Mouse (Mus musculus) granulocyte monocyte progenitor cell, adult 5-6 weeks (primary cell): Measurements from ENCODE around the gene Cd320. TPM values are rescaled to one million over a fixed set of nuclear protein-coding genes. Genes with fewer than 3 reads are reported as not detected.
"Not testable (repeated sequence)": the region's sequence is repeated elsewhere in the genome, so short reads cannot be mapped to it uniquely, and the experiment has no call there.

Experiments
- ATAC-seq: replicated peaks from 2 replicates; pipeline ENCODE4 v1.8.0; 2016; ENCODE audit warnings: mild to moderate bottlenecking, moderate TSS enrichment, inconsistent platforms; ENCODE audit not compliant: poor library complexity, severe bottlenecking
- total RNA-seq, 2 experiments: library from RNA; stranded (forward) in 1 of 2; stranded (reverse) in 1 of 2; fragments of 200-712, 200-1000 nt in 1 of 2; fragments of >200 nt in 1 of 2; fragmentation: Nextera tagmentation in 1 of 2; gene quantifications; 2 replicates each; pipeline ENCODE4 v1.2.3; 2014 to 2017

Gene Cd320
- total RNA-seq, 2 experiments from 2014 or later: 21.9 to 31.3 TPM

- ATAC-seq: not testable (repeated sequence)
Measured at GRCm38 (mm10) chr17:33891892-33892291, 49.0 kb downstream of the Cd320 start.

DNA sequence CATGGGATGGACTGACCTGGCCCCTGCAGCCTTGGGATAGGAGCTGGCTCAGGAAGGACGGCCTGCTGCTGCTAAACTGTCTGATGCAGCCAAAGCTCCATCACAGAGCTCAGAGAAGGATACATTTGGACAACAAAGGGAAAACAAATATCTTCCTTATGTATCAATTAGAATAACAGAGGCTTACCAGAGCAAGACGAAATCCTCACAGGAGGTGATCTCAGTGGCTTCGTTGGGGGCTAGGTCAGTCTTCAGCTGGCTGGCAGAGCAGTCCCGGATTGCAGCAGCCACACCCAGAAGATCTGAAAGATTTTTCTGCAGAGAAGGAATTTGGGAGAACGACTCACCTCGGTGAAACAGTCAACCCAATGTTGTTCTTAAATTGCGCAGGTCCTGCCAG lies 49.5 kb downstream of the Cd320 start:
- ATAC-seq: no peak

GRCm38 (mm10) chr17:33893011-33893410 lies 50.1 kb downstream of the Cd320 start:
- not testable (repeated sequence) for ATAC-seq

- peak; percentile 61 for ATAC-seq
Measured at GRCm38 (mm10) chr17:33897114-33897794, 54.4 kb downstream of the Cd320 start.

DNA sequence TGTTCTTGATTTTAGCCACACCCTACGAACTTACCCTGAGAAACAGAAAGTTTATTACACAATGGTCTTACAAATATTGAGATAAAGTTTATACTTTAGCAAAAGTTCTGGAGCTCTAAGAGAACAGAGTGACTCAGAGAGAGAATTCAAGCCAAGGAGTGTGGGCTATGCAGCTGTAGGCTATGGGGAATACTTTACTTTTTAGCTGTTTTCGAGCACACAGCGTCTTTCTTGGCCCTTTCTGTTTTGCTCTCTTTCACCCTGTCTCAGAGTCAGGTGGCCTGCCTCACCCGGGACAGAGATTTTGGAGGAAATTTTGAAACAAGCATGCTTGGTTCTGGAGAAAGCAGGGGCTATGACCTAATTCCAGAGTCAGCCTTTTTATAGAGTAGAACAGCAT lies 55.3 kb downstream of the Cd320 start:
- ATAC-seq: not testable (repeated sequence)

Other genes with a start within 250 kb of the Cd320 start
- gene Zfp414, start 214.0 kb upstream of the Cd320 start, total RNA-seq (2014; fragmentation: Nextera tagmentation): 73.2 and 79.9 TPM in 2 replicates
- 23.1 and 28.2 TPM in 2 replicates for gene Zfp414, start 214.0 kb upstream of the Cd320 start, total RNA-seq (2017)
- 33.9 TPM in 2 replicates for gene Pram1, start 205.0 kb upstream of the Cd320 start, total RNA-seq (2014; fragmentation: Nextera tagmentation)
- 5.6 and 8.1 TPM in 2 replicates for gene Pram1, start 205.0 kb upstream of the Cd320 start, total RNA-seq (2017)
- gene Hnrnpm, start 156.2 kb upstream of the Cd320 start, total RNA-seq (2014; fragmentation: Nextera tagmentation): 501 and 545 TPM in 2 replicates
- 269 and 307 TPM in 2 replicates for gene Hnrnpm, start 156.2 kb upstream of the Cd320 start, total RNA-seq (2017)
- 29.5 and 41.2 TPM in 2 replicates for gene March2, start 124.4 kb upstream of the Cd320 start, total RNA-seq (2014; fragmentation: Nextera tagmentation)
- 20.0 and 22.4 TPM in 2 replicates for gene March2, start 124.4 kb upstream of the Cd320 start, total RNA-seq (2017)
- 66.7 and 83.4 TPM in 2 replicates for gene Rab11b, start 82.6 kb upstream of the Cd320 start, total RNA-seq (2014; fragmentation: Nextera tagmentation)
- 37.9 and 46.4 TPM in 2 replicates for gene Rab11b, start 82.6 kb upstream of the Cd320 start, total RNA-seq (2017)
- 13.2 and 22.6 TPM in 2 replicates for gene Angptl4, start 61.3 kb upstream of the Cd320 start, total RNA-seq (2014; fragmentation: Nextera tagmentation)
- 10.3 and 11.1 TPM in 2 replicates for gene Angptl4, start 61.3 kb upstream of the Cd320 start, total RNA-seq (2017)
- 17.5 and 21.0 TPM in 2 replicates for gene Kank3, start 32.6 kb upstream of the Cd320 start, total RNA-seq (2014; fragmentation: Nextera tagmentation)
- gene Kank3, start 32.6 kb upstream of the Cd320 start, total RNA-seq (2017): 5.3 and 5.5 TPM in 2 replicates
- 3,502 and 3,517 TPM in 2 replicates for gene Rps28, start 18.5 kb upstream of the Cd320 start, total RNA-seq (2014; fragmentation: Nextera tagmentation)
- gene Rps28, start 18.5 kb upstream of the Cd320 start, total RNA-seq (2017): 2,416 and 2,576 TPM in 2 replicates
- gene Ndufa7, start 18.5 kb upstream of the Cd320 start, total RNA-seq (2014; fragmentation: Nextera tagmentation): 282 and 300 TPM in 2 replicates
- 133 and 200 TPM in 2 replicates for gene Ndufa7, start 18.5 kb upstream of the Cd320 start, total RNA-seq (2017)
- gene Gm7029, start 30.7 kb downstream of the Cd320 start, total RNA-seq (2014; fragmentation: Nextera tagmentation): not detected in 2 replicates
- not detected in 2 replicates for gene Gm7029, start 30.7 kb downstream of the Cd320 start, total RNA-seq (2017)
- gene Kifc1, start 47.6 kb downstream of the Cd320 start, total RNA-seq (2014; fragmentation: Nextera tagmentation): 9.5 and 13.9 TPM in 2 replicates
- 31.3 and 35.8 TPM in 2 replicates for gene Kifc1, start 47.6 kb downstream of the Cd320 start, total RNA-seq (2017)
- gene Platr17, start 62.0 kb downstream of the Cd320 start, total RNA-seq (2014; fragmentation: Nextera tagmentation): 0.98 and 1.4 TPM in 2 replicates
- 0.46 TPM in 1 of 2 replicates, not detected in the other for gene Platr17, start 62.0 kb downstream of the Cd320 start, total RNA-seq (2017)
- 44.7 and 55.1 TPM in 2 replicates for gene Daxx, start 66.3 kb downstream of the Cd320 start, total RNA-seq (2014; fragmentation: Nextera tagmentation)
- gene Daxx, start 66.3 kb downstream of the Cd320 start, total RNA-seq (2017): 22.4 and 40.6 TPM in 2 replicates
- gene Tapbp, start 72.8 kb downstream of the Cd320 start, total RNA-seq (2014; fragmentation: Nextera tagmentation): 68.2 and 76.8 TPM in 2 replicates
- gene Tapbp, start 72.8 kb downstream of the Cd320 start, total RNA-seq (2017): 48.0 and 57.7 TPM in 2 replicates
- gene Zbtb22, start 72.8 kb downstream of the Cd320 start, total RNA-seq (2014; fragmentation: Nextera tagmentation): 11.9 and 22.0 TPM in 2 replicates
- gene Zbtb22, start 72.8 kb downstream of the Cd320 start, total RNA-seq (2017): 16.8 and 23.9 TPM in 2 replicates
- 44.6 and 78.3 TPM in 2 replicates for gene Rgl2, start 86.5 kb downstream of the Cd320 start, total RNA-seq (2014; fragmentation: Nextera tagmentation)
- 35.5 and 35.8 TPM in 2 replicates for gene Rgl2, start 86.5 kb downstream of the Cd320 start, total RNA-seq (2017)
- gene Pfdn6, start 97.3 kb downstream of the Cd320 start, total RNA-seq (2014; fragmentation: Nextera tagmentation): 177 and 226 TPM in 2 replicates
- 149 and 168 TPM in 2 replicates for gene Pfdn6, start 97.3 kb downstream of the Cd320 start, total RNA-seq (2017)
- 41.4 and 56.6 TPM in 2 replicates for gene Wdr46, start 97.6 kb downstream of the Cd320 start, total RNA-seq (2014; fragmentation: Nextera tagmentation)
- gene Wdr46, start 97.6 kb downstream of the Cd320 start, total RNA-seq (2017): 48.6 and 53.9 TPM in 2 replicates
- 3.2 and 3.3 TPM in 2 replicates for gene B3galt4, start 108.4 kb downstream of the Cd320 start, total RNA-seq (2014; fragmentation: Nextera tagmentation)
- 3.2 and 4.0 TPM in 2 replicates for gene B3galt4, start 108.4 kb downstream of the Cd320 start, total RNA-seq (2017)
- gene Vps52, start 112.7 kb downstream of the Cd320 start, total RNA-seq (2014; fragmentation: Nextera tagmentation): 38.4 and 39.2 TPM in 2 replicates
- gene Vps52, start 112.7 kb downstream of the Cd320 start, total RNA-seq (2017): 18.6 and 19.2 TPM in 2 replicates
- gene Rps18, start 112.9 kb downstream of the Cd320 start, total RNA-seq (2014; fragmentation: Nextera tagmentation): 4,404 and 5,660 TPM in 2 replicates
- 1,485 and 1,727 TPM in 2 replicates for gene Rps18, start 112.9 kb downstream of the Cd320 start, total RNA-seq (2017)
- gene H2-K1, start 157.3 kb downstream of the Cd320 start, total RNA-seq (2014; fragmentation: Nextera tagmentation): 1,023 and 1,149 TPM in 2 replicates
- 564 and 822 TPM in 2 replicates for gene H2-K1, start 157.3 kb downstream of the Cd320 start, total RNA-seq (2017)
- 14.5 and 19.8 TPM in 2 replicates for gene Ring1, start 181.6 kb downstream of the Cd320 start, total RNA-seq (2014; fragmentation: Nextera tagmentation)
- gene Ring1, start 181.6 kb downstream of the Cd320 start, total RNA-seq (2017): 9.9 and 14.0 TPM in 2 replicates
- gene H2-Ke6, start 185.0 kb downstream of the Cd320 start, total RNA-seq (2014; fragmentation: Nextera tagmentation): 35.4 and 67.3 TPM in 2 replicates
- 27.1 and 30.1 TPM in 2 replicates for gene H2-Ke6, start 185.0 kb downstream of the Cd320 start, total RNA-seq (2017)
- 41.0 and 56.8 TPM in 2 replicates for gene Slc39a7, start 188.6 kb downstream of the Cd320 start, total RNA-seq (2014; fragmentation: Nextera tagmentation)
- 99.8 and 103 TPM in 2 replicates for gene Slc39a7, start 188.6 kb downstream of the Cd320 start, total RNA-seq (2017)
- 51.0 and 55.4 TPM in 2 replicates for gene Rxrb, start 188.7 kb downstream of the Cd320 start, total RNA-seq (2014; fragmentation: Nextera tagmentation)
- 40.5 and 47.2 TPM in 2 replicates for gene Rxrb, start 188.7 kb downstream of the Cd320 start, total RNA-seq (2017)
- 2.1 and 3.4 TPM in 2 replicates for gene Col11a2, start 196.3 kb downstream of the Cd320 start, total RNA-seq (2014; fragmentation: Nextera tagmentation)
- gene Col11a2, start 196.3 kb downstream of the Cd320 start, total RNA-seq (2017): 1.2 and 3.4 TPM in 2 replicates
- 6.4 and 15.0 TPM in 2 replicates for gene H2-Oa, start 249.2 kb downstream of the Cd320 start, total RNA-seq (2014; fragmentation: Nextera tagmentation)
- gene H2-Oa, start 249.2 kb downstream of the Cd320 start, total RNA-seq (2017): 1.7 and 7.6 TPM in 2 replicates